Comparison of ENCODE assay signal across 10 mouse cellular contexts in genomic region chr3:88535005-88535404, GRCm38 (mm10). TPM values are rescaled to one million over a fixed set of nuclear protein-coding genes. Genes with fewer than 3 reads are reported as not detected.
DNase-seq lines count a peak whose midpoint lies in the region; ATAC-seq and TF ChIP-seq lines count a peak whose summit lies in the region.
"Had no signal": no experiment of that assay in that cellular context is flagged by ENCODE, and none has a peak within 500 bp of the region (broad histone marks: within the 10 kb centered on the region; RNA-seq: fewer than 3 reads in every experiment).

No protein-coding gene starts in this region.

- TF ChIP-seq EP300 in lung, postnatal 0 days (IDR thresholded peaks at IDR 0.05) = no peak

- peak overlapping the region; percentile 16; the same call in 1 of the 2 replicates for H3K27ac ChIP-seq in lung, embryonic 14.5 days (ENCODE audit: low read depth)
- H3K27ac ChIP-seq in lung, postnatal 0 days (ENCODE audit: low read length) = no peak overlapping the region
- H3K27ac ChIP-seq in forebrain, embryonic 14.5 days (ENCODE audit: low read depth, low read length) = peak overlapping the region; percentile 99
- H3K27ac ChIP-seq in limb, embryonic 11.5 days (replicated peaks; ENCODE audit: low read depth, low read length) = 0 out of 2 replicates have a peak overlapping the region, but pooled peaks have one; percentile 16
- H3K27ac ChIP-seq in stomach, embryonic 15.5 days = no peak overlapping the region

- peaks cover 45% of the 10 kb centered on the region for H3K36me3 ChIP-seq in lung, embryonic 14.5 days (ENCODE audit: insufficient read depth)
- H3K36me3 ChIP-seq in lung, postnatal 0 days (ENCODE audit: insufficient read depth, low read length) = no peaks in the 10 kb centered on the region
- H3K36me3 ChIP-seq in forebrain, embryonic 14.5 days (ENCODE audit: control insufficient read depth, insufficient read depth, low read length) = peaks cover 53% of the 10 kb centered on the region
- H3K36me3 ChIP-seq in limb, embryonic 11.5 days (ENCODE audit: control insufficient read depth, insufficient read depth, low read length) = peaks cover 14% of the 10 kb centered on the region
- H3K36me3 ChIP-seq in stomach, embryonic 15.5 days = peaks cover 19% of the 10 kb centered on the region

- no peak for ATAC-seq in lung, embryonic 14.5 days (ENCODE audit: insufficient read depth)
- ATAC-seq in lung, postnatal 0 days = no peak
- no peak for ATAC-seq in forebrain, embryonic 14.5 days
- ATAC-seq in limb, embryonic 11.5 days (ENCODE audit: insufficient number of reproducible peaks, low FRiP score, low TSS enrichment, low read depth) = no peak
- no peak for ATAC-seq in stomach, embryonic 15.5 days (ENCODE audit: insufficient read depth, low FRiP score, low read depth)

- peak overlapping the region; percentile 99 for H3K9ac ChIP-seq in lung, embryonic 14.5 days
- H3K9ac ChIP-seq in lung, postnatal 0 days (replicated peaks; ENCODE audit: low read depth) = no peak overlapping the region
- H3K9ac ChIP-seq in forebrain, embryonic 14.5 days (ENCODE audit: low read length) = peak overlapping the region; percentile 100
- H3K9ac ChIP-seq in limb, embryonic 11.5 days (ENCODE audit: low read length) = peak overlapping the region; percentile 98
- no peak overlapping the region for H3K9ac ChIP-seq in stomach, embryonic 15.5 days

- H3K9me3 ChIP-seq in lung, embryonic 14.5 days (ENCODE audit: low read depth, low read length) = no peaks in the 10 kb centered on the region
- H3K9me3 ChIP-seq in lung, postnatal 0 days (ENCODE audit: low read length) = no peaks in the 10 kb centered on the region
- H3K9me3 ChIP-seq in forebrain, embryonic 14.5 days (replicated peaks; ENCODE audit: control insufficient read depth, low read length) = no peaks in the 10 kb centered on the region
- no peaks in the 10 kb centered on the region for H3K9me3 ChIP-seq in limb, embryonic 11.5 days (ENCODE audit: control insufficient read depth, low read length)
- H3K9me3 ChIP-seq in stomach, embryonic 15.5 days = no peaks in the 10 kb centered on the region

- no peaks in the 10 kb centered on the region for H3K27me3 ChIP-seq in lung, embryonic 14.5 days (ENCODE audit: insufficient read depth, low read length)
- no peaks in the 10 kb centered on the region for H3K27me3 ChIP-seq in lung, postnatal 0 days (replicated peaks; ENCODE audit: insufficient read depth, low read length)
- H3K27me3 ChIP-seq in forebrain, embryonic 14.5 days (replicated peaks; ENCODE audit: control insufficient read depth, insufficient read depth, low read length) = no peaks in the 10 kb centered on the region
- H3K27me3 ChIP-seq in limb, embryonic 11.5 days (ENCODE audit: control insufficient read depth, insufficient read depth, low read length) = no peaks in the 10 kb centered on the region
- no peaks in the 10 kb centered on the region for H3K27me3 ChIP-seq in stomach, embryonic 15.5 days (replicated peaks)

- peak overlapping the region; percentile 86 for H3K4me2 ChIP-seq in lung, embryonic 14.5 days
- no peak overlapping the region for H3K4me2 ChIP-seq in lung, postnatal 0 days (replicated peaks; ENCODE audit: low read depth, low read length)
- peak overlapping the region; percentile 92 for H3K4me2 ChIP-seq in forebrain, embryonic 14.5 days (ENCODE audit: low read length)
- peak overlapping the region; percentile 93 for H3K4me2 ChIP-seq in limb, embryonic 11.5 days (ENCODE audit: low read depth, severe bottlenecking)
- H3K4me2 ChIP-seq in stomach, embryonic 15.5 days = peak overlapping the region; percentile 73

- WGBS in lung, embryonic 14.5 days = 16% methylated on average over 3 of the region's 3 CpGs
- WGBS in lung, postnatal 0 days = 58% methylated on average over 3 of the region's 3 CpGs
- 5% methylated on average over 3 of the region's 3 CpGs for WGBS in forebrain, embryonic 14.5 days
- 29% methylated on average over 3 of the region's 3 CpGs for WGBS in limb, embryonic 11.5 days
- WGBS in stomach, embryonic 15.5 days = 31% methylated on average over 3 of the region's 3 CpGs

- no peak for DNase-seq in lung, embryonic 14.5 days
- DNase-seq in lung, postnatal 0 days (ENCODE audit: low spot score) = no peak
- no peak for DNase-seq in forebrain, embryonic 14.5 days (ENCODE audit: low spot score)
- no peak for DNase-seq in limb, embryonic 11.5 days (ENCODE audit: low spot score)
- DNase-seq in adrenal gland, adult 8-10 months = no peak
- no peak for DNase-seq in embryo, embryonic 11 days
- DNase-seq: right cerebral cortex, adult 18-20 months; thymus, postnatal 36 days had no signal

- peaks cover 28% of the 10 kb centered on the region for H3K4me1 ChIP-seq in lung, embryonic 14.5 days (ENCODE audit: insufficient read depth)
- H3K4me1 ChIP-seq in lung, postnatal 0 days (ENCODE audit: insufficient read depth, low read depth, low read length) = peaks cover 15% of the 10 kb centered on the region; the same call in 1 of the 2 replicates
- peaks cover 46% of the 10 kb centered on the region for H3K4me1 ChIP-seq in forebrain, embryonic 14.5 days (ENCODE audit: control insufficient read depth, insufficient read depth, low read length)
- H3K4me1 ChIP-seq in limb, embryonic 11.5 days (ENCODE audit: control insufficient read depth, insufficient read depth, low read length) = peaks cover 47% of the 10 kb centered on the region
- H3K4me1 ChIP-seq in stomach, embryonic 15.5 days = peaks cover 68% of the 10 kb centered on the region

- no peak for TF ChIP-seq CTCF in lung, embryonic 14.5 days (IDR thresholded peaks at IDR 0.05; ENCODE audit: low read depth)
- TF ChIP-seq CTCF in lung, postnatal 0 days (IDR thresholded peaks at IDR 0.05) = no peak

- peak overlapping the region; percentile 90 for H3K4me3 ChIP-seq in lung, embryonic 14.5 days (ENCODE audit: low read depth, low read length)
- H3K4me3 ChIP-seq in lung, postnatal 0 days (ENCODE audit: low read depth, low read length) = no peak overlapping the region
- H3K4me3 ChIP-seq in forebrain, embryonic 14.5 days (ENCODE audit: low read depth, low read length) = peak overlapping the region; percentile 86
- peak overlapping the region; percentile 95 for H3K4me3 ChIP-seq in limb, embryonic 11.5 days (ENCODE audit: low read depth, low read length)
- peak overlapping the region; percentile 90 for H3K4me3 ChIP-seq in stomach, embryonic 15.5 days (replicated peaks)

RNA-seq across cellular contexts. Expression of gene Mex3a, which starts 2.8 kb away (rescaled TPM):
- 25.0 and 25.4 TPM in 2 replicates for polyA plus RNA-seq in lung, embryonic 14.5 days (2014; fragmentation: Nextera tagmentation; extraction: Ambion mirVana)
- polyA plus RNA-seq in lung, postnatal 0 days (2015; fragmentation: Nextera tagmentation; extraction: Ambion mirVana) = 2.6 and 3.4 TPM in 2 replicates
- 48.8 and 50.1 TPM in 2 replicates for polyA plus RNA-seq in forebrain, embryonic 14.5 days (2014; fragmentation: Nextera tagmentation; extraction: Ambion mirVana)
- polyA plus RNA-seq in limb, embryonic 11.5 days (2014; fragmentation: Nextera tagmentation; extraction: Ambion mirVana) = 42.6 and 43.5 TPM in 2 replicates
- 11.9 and 12.1 TPM in 2 replicates for polyA plus RNA-seq in stomach, embryonic 15.5 days (2015; fragmentation: Nextera tagmentation; extraction: Ambion mirVana)
- total RNA-seq in adrenal gland, adult 8-10 months (2022) = 1 to 10 TPM; 2.8 to 4.3 (median 3.9) TPM

RNA-seq across cellular contexts. Expression of gene Rab25, which starts 13.1 kb away (rescaled TPM):
- polyA plus RNA-seq in lung, embryonic 14.5 days (2014; fragmentation: Nextera tagmentation; extraction: Ambion mirVana) = 21.3 and 22.1 TPM in 2 replicates
- 61.4 and 61.8 TPM in 2 replicates for polyA plus RNA-seq in lung, postnatal 0 days (2015; fragmentation: Nextera tagmentation; extraction: Ambion mirVana)
- not detected in 2 replicates for polyA plus RNA-seq in forebrain, embryonic 14.5 days (2014; fragmentation: Nextera tagmentation; extraction: Ambion mirVana)
- polyA plus RNA-seq in limb, embryonic 11.5 days (2014; fragmentation: Nextera tagmentation; extraction: Ambion mirVana) = 2.4 and 3.1 TPM in 2 replicates
- 86.9 and 90.6 TPM in 2 replicates for polyA plus RNA-seq in stomach, embryonic 15.5 days (2015; fragmentation: Nextera tagmentation; extraction: Ambion mirVana)
- total RNA-seq in adrenal gland, adult 8-10 months (2022) = not detected
- total RNA-seq: layer of hippocampus, postnatal 10 days had no signal

RNA-seq across cellular contexts. Expression of gene Lamtor2, which starts 17.9 kb away (rescaled TPM):
- polyA plus RNA-seq in lung, embryonic 14.5 days (2014; fragmentation: Nextera tagmentation; extraction: Ambion mirVana) = 77.6 and 93.9 TPM in 2 replicates
- 138 and 143 TPM in 2 replicates for polyA plus RNA-seq in lung, postnatal 0 days (2015; fragmentation: Nextera tagmentation; extraction: Ambion mirVana)
- 107 and 122 TPM in 2 replicates for polyA plus RNA-seq in forebrain, embryonic 14.5 days (2014; fragmentation: Nextera tagmentation; extraction: Ambion mirVana)
- 78.9 and 89.3 TPM in 2 replicates for polyA plus RNA-seq in limb, embryonic 11.5 days (2014; fragmentation: Nextera tagmentation; extraction: Ambion mirVana)
- polyA plus RNA-seq in stomach, embryonic 15.5 days (2015; fragmentation: Nextera tagmentation; extraction: Ambion mirVana) = 193 and 198 TPM in 2 replicates
- 100 to 1,000 TPM; 138 to 164 (median 144) TPM for total RNA-seq in adrenal gland, adult 8-10 months (2022)

RNA-seq across cellular contexts. Expression of gene Ubqln4, which starts 18.6 kb away (rescaled TPM):
- polyA plus RNA-seq in lung, embryonic 14.5 days (2014; fragmentation: Nextera tagmentation; extraction: Ambion mirVana) = 64.9 and 68.5 TPM in 2 replicates
- 18.4 and 22.6 TPM in 2 replicates for polyA plus RNA-seq in lung, postnatal 0 days (2015; fragmentation: Nextera tagmentation; extraction: Ambion mirVana)
- polyA plus RNA-seq in forebrain, embryonic 14.5 days (2014; fragmentation: Nextera tagmentation; extraction: Ambion mirVana) = 40.5 and 43.3 TPM in 2 replicates
- polyA plus RNA-seq in limb, embryonic 11.5 days (2014; fragmentation: Nextera tagmentation; extraction: Ambion mirVana) = 80.1 and 85.3 TPM in 2 replicates
- 40.2 and 40.9 TPM in 2 replicates for polyA plus RNA-seq in stomach, embryonic 15.5 days (2015; fragmentation: Nextera tagmentation; extraction: Ambion mirVana)
- total RNA-seq in adrenal gland, adult 8-10 months (2022) = 10 to 100 TPM; 64.1 to 81.3 (median 66.7) TPM

RNA-seq across cellular contexts. Expression of gene Lmna, which starts 25.2 kb away (rescaled TPM):
- polyA plus RNA-seq in lung, embryonic 14.5 days (2014; fragmentation: Nextera tagmentation; extraction: Ambion mirVana) = 70.0 TPM in 2 replicates
- polyA plus RNA-seq in lung, postnatal 0 days (2015; fragmentation: Nextera tagmentation; extraction: Ambion mirVana) = 185 and 216 TPM in 2 replicates
- 18.0 and 28.5 TPM in 2 replicates for polyA plus RNA-seq in forebrain, embryonic 14.5 days (2014; fragmentation: Nextera tagmentation; extraction: Ambion mirVana)
- polyA plus RNA-seq in limb, embryonic 11.5 days (2014; fragmentation: Nextera tagmentation; extraction: Ambion mirVana) = 20.3 and 20.4 TPM in 2 replicates
- polyA plus RNA-seq in stomach, embryonic 15.5 days (2015; fragmentation: Nextera tagmentation; extraction: Ambion mirVana) = 179 and 214 TPM in 2 replicates
- total RNA-seq in adrenal gland, adult 8-10 months (2022) = 100 to 1,000 TPM in 3 of 4 experiments, 10 to 100 TPM in 1; 88.2 to 134 (median 124) TPM

Comparison
In these comparisons a context has a peak if more than half of its experiments do, and no peak if none do; other contexts are left out.
1. H3K27ac ChIP-seq: peak in lung, embryonic 14.5 days (single experiment), forebrain, embryonic 14.5 days (single experiment) and limb, embryonic 11.5 days (single experiment); none in lung, postnatal 0 days (single experiment) and stomach, embryonic 15.5 days (single experiment).
2. H3K9ac ChIP-seq: peak in lung, embryonic 14.5 days (single experiment), forebrain, embryonic 14.5 days (single experiment) and limb, embryonic 11.5 days (single experiment); none in lung, postnatal 0 days (single experiment) and stomach, embryonic 15.5 days (single experiment).